Mouse (Mus musculus) cerebellum, postnatal 4 days (tissue): ENCODE measurements around the gene Bmp4.

Experiments used
- DNase-seq, 2 experiments: peaks; one replicate each; pipeline ENCODE4 v3.0.0; 2022; ENCODE audit warnings: low spot score in 2 of 2, mixed read lengths in 1 of 2

Bmp4 gene

DNA sequence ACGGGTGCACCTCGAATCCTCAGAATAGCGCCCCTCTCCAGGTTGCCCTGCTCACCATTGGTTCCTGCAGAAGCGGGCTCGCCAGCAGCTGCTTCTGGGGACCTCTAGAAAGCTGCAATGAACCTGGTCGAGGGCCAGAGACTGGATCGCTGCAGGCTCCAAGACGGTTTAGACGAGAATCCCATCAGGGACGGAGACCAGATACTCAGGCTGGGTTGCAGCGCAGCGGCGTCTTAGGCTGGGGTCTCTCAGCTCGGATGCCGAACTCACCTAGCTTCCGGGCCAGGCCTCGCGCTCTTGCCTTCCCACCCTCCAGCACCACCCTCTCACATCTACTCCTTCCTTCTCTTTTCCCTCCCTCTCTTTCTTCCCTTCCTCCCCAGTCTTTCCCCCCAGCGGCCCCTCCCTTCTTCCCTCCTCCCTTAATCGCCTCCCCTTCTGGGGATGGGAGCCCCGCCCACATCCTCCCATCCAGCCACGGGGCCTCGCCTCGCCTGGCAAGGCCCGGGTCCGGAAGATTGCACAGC lies at the start of gene Bmp4:
Gene Bmp4, minus strand, starts transcription at position 421 of the 527 bp plus-strand sequence.
- no peak for DNase-seq

DNA sequence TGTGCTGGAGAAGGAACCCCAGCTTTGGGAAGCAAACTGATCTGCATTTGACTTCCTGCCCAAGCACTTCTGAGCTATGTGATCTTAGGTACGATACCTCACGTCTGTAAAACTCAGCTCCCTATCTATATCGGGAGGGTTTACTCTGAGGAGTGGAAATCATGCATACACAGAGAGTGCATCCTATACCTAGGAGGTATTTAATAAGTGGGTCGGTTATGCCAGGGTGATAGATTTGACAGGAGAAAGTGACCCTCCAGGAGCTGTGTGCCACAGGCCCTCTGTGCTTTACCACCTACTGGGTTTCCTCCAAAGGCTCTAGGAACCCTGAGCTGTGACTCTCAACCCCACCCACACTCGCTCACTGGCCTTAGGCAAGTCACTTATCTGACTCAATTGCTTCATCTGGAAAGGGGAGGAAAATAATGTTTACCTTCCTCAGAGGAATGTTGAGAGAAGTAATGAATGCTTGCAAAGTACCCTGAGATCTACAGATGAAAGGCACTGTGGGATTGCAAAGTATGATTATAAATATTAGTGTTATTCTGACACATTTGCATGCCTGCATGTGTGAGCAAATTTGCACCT lies 49.1 kb upstream of the Bmp4 start:
- no peak for DNase-seq

DNA sequence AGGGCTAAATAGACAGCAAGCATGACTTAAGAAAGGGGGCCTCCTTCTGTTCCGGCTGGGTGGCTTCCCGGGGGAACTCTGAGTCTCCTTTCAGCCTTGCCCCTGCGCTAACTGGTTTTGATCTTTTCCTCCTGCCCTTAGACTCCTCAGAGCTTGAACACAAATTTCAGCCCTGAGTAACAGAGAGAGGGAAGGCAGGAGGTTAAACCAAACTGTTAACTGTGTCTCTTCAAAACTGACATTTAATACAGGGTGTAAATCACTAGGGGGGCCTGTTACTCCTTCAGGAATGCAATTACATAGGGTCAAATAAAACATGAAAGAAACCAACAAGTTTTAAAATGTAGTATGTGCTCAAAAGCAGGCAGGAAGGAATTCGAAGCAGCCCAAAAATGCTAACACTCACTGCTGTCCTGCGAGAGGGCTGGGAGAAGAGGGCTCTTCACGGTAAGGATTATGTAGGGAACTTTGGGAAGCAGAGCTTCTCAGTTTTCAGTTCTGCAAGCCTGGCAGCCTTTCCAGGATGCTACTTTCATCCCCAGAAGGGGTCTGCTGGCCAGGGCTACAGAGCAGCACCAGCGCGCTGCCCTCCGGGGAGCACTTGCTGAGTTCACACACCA lies 46.1 kb upstream of the Bmp4 start:
- DNase-seq: no peak

DNA sequence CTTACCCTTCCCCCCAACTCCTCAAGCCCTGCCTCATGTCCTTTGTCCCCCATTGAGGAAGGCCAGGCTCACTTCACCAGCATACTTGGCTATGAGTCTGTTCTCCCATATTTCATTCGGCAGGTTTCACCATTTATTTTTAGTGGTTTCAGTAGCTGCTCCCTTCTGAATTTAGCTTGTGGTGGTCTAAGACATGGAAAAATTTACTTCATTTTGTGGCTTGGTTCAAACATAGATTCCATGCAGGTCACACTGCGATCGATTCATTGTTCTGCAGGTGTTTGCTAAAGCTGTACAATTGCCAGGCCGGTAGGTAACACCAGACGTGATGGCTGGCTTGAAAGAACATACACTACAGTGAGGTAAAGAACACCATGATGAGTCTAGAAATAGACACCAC lies 39.8 kb upstream of the Bmp4 start:
- DNase-seq: no peak

DNA sequence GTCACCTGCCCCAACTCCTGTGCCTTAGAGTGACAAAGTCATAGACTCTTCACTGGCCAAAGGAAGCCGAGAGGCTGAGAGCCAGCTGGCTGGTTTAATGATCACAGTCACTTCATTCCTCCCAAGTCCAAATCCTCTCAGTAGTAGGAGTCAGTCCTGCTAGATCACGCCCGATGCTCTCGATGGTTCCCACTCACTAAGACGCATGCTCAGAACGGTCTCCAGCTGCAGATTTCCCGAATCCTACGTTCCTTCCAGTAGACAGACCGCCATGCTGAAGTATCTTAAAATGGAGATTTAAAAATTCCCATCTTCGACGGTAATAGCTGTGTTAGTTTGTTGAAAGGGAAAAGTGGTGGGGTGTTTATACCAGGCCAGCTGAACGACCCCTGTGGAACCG lies 36.8 kb upstream of the Bmp4 start:
- DNase-seq: no peak

DNA sequence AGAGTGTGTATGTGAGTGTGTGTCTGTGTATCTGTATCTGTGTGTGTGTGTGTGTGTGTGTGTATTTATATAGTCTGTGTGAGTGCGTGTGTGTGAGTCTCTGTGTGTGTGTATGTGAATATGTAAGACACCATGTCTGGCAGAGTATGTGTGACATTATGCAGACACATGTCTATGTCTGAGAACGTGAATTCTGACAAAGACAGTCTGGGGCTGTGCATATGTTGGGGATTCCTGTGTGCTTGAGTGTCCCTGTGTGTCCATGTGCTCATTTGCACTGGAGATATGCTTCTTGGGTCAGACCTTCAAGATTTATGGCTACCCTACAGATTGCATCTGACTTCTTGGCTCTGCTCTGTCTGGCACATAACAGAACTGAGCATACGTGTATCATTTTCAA lies 31.4 kb upstream of the Bmp4 start:
- DNase-seq: no peak

DNA sequence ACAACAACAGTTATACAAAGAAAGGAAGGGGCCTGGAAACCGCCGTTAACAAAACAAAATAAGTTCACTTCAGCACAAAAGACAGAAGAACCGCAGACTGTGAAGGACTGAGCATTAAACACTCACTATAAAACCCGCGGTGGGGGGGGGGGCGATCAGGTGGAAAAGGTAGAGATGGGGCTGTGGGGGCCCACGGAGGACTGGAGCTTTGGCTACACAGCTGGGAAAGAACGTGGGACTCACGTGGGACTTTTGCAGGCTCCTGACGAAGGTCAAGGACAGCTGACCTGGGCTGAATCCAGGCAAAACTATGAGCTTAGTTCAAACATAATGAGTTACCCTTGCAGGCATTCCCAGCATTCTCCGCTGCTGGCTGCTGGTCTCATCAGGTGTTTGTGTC lies 28.8 kb upstream of the Bmp4 start:
- DNase-seq: no peak

DNA sequence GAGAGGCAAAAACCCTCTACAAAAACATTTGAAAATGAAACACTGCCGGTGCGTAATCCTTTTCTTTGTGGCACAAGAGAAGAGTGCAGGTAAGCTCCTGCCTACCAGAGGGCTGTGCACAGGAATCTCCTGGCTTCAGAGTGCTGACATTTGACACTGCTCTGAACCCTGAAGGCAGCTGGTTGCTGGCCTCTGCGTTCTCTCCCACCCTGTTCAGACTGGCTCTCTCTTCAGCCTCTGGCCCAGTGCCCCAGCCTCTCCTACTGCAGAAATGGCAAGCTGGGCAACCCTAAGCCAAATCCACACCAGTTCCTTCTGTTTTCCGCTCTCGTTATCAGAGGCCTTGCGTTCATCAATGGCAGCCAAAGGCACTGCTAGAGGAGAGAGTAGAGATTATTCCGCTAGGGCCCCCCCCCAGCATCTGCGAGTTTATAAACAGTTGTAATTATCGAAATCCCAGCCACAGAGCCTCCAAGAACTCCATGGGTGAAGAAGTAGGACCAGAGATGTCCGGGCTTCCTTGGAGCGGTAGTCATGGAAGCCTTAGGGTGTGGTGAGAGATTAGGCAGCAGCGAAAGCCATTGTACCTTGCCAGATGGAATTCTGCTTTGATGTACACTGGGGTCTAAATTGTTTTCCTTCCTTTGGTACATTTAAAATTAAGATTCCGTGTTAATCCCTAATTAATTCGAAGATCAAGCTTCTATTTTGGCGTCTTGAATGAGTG lies 28.1 kb upstream of the Bmp4 start:
- DNase-seq: no peak

DNA sequence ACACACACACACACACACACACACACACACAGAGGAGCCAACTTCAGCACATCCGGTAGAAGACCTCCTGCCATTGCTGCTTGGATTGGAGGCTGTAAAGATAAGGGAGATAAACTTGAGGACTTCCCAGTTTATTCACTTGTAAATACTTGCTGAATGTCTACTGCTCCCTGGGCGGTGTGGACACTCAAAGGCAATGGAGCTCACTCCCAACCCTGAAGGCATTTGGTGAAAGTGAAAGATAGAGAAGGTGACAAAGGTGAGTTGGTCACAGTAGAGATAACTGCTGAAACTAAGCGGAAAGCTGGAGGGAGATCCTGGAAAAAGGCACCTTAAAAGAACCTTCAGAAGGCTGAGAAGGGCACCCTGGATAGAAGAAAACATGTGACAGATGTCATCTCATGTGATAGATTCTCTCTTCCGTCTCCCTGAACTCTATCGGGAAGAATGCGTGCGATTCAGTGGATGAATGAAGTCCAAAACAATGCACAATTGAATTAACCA lies 22.1 kb upstream of the Bmp4 start:
- DNase-seq: no peak

DNA sequence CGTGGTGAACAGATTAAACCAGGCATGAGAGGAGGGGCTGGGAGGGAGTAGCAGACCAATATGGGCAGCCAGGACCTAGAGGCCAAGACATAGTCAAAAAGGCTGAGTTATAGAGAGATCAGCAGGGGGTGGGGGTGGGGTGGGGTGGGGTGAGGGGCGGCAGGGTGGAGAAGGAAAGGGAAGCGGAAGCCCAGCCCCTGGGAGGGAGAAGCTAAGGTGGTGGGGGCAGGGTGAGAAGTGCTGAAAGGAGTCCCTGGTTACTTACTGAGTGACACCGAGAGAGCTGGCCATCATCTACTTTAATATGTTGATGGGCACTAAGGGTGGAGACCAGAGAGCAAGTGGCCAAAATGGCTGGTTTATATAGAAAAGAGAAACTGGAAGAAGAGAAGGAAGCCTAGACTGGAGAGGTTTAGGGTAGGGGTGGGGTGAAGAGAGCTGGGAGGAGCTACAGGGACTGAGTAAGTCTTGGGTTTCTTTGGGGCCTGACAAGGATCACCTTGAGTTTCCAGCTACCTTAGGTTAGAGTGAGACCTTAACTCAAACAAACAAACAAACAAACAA lies 20.2 kb upstream of the Bmp4 start:
- DNase-seq: no peak

DNA sequence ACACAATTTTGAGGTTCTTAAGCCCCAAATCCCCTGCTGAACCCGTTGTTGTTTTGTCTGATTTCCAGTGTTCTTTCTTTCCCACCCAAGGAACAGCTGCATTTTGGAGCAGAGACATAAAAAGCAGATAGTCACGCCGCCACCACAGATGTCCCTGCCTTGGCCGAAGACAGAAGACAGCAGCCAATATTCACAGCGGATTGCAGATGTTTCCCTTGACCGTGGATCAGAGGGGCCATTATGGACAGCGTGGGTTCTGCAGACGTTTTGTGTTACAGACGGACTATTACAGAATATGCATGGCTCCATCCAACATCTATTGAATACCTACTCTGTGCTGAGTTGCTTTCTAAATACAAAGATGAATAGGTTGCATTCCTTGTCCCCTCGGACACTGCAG lies 18.5 kb upstream of the Bmp4 start:
- no peak for DNase-seq

DNA sequence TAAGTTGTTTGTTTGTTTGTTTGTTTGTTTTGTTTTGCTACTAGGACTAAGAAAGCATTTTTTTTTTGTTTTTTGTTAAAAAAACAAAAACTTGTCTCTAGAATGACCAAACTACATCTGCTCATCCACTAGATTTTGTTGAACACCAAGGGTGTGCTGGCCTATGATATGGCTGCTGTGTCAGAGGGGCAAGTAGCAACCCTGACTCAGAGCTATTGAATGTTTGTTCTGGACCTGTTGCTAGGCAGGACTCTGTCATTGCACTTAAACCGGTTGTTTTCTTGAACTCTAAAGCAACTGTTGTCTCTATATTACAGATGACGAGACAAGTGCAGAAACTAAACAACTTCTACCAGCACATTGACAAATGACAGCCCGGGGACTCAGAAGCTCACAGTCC lies 17.9 kb upstream of the Bmp4 start:
- no peak for DNase-seq

DNA sequence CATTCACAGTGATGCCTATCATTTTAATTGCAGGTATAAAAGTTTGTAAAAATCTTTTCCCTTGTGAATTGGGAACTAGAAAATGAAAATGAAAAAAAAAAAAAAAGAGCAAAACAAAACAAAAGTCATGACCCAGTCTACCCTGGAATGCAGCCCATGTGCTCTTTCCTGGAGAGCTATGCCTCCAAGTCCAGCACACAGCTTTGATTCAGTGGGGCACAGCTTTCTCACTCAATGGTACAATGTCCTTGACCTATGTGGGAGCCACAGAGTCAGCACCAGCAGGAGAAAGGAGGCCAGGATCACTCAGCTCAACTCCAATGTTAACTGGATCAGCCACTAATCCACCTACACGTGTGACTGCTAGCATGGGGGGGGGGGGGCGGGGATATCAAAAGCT lies 9.5 kb upstream of the Bmp4 start:
- DNase-seq: no peak

DNA sequence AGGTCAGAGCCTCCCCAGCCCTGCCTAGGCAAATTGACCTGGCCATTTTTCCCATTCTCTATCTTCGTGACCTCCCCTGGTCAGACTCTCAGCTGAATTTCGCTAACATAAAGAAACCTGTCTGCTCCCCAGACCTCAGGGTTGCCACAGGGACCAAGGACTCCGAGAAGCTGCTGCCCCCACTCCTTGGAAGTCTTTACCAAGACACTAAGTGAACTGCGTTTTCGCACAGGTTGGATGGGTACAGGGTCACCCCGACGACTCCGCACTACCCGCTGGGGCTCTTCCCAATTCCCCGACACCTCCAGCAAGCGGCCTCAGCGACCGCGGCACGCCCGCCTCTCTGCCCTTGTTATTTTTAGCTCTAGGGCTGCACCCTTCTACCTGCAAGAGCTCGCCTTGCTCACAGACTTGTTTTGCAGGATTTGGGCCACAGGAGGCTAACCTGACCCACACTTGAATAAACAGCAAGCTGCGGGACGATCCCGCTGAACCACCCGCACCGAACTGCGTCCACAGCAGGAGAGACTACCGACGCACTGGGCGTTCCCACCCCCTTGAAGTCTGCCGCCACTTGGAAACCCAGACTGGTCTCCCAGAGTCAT lies 7.7 kb upstream of the Bmp4 start:
- DNase-seq: no peak

DNA sequence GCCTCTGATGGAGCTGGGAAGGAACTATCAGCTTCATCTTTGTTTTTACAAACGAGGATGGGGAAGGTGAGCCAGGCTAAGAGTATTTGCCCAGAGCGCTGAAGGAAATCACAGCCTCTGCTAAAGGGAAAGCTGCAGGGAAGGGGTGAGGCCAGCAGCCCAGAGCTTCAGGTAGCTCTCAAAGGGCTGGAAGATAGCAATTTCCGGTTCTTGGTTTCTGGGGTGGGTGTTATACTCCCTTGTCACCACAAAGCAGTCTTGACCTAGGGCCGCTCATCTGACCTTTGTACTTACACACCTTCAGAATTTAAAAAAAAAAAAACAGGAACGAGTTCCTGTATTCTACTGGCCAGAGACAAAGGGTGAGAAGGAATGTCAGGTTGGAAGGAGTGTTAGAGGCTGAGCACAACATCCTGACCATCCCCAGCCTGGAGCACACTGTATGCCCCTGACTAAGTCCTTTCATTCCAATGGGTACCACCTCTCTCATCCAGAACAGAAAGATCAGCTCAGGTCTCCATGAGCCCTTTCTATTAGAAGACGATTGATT lies 1.2 kb upstream of the Bmp4 start:
- no peak for DNase-seq

DNA sequence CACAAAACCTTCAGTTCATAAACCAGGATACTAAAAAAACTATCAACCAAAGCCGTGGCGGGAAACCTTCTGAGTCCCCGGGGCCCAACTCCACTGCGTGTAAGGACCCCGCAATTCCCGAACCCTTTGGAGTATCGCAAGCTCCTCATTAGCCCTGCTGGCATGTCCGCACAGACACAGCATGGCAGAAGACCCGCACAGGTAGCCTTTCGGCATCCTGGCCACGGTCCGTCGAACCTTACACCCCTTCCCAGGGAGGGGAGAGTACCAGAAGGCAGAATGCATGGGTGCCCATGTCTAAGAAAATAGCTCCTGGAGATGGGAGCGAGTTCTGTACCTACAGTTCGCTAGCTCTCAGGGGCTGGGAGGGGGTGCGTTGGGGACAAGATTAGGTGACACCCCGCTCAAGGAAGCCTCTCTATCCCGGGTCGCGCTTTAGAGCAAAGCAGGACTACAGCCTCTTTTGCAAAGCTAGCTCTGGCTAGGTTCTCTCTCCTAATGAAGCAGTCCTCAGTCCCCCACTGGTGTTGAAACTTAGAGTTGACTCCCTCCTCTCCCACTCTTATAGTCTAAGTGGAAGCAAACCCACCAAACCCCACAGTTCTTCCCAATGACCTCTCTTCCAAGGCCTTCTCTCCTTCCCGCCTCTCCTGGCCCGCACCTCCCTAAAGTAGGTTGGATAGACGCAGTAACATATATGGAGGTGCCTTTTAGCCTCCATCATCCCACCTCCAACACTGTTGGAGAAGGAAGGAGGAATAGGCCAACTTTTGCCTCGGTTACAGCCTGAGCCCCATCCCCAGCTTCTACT lies 826 bp downstream of the Bmp4 start:
- no peak for DNase-seq

DNA sequence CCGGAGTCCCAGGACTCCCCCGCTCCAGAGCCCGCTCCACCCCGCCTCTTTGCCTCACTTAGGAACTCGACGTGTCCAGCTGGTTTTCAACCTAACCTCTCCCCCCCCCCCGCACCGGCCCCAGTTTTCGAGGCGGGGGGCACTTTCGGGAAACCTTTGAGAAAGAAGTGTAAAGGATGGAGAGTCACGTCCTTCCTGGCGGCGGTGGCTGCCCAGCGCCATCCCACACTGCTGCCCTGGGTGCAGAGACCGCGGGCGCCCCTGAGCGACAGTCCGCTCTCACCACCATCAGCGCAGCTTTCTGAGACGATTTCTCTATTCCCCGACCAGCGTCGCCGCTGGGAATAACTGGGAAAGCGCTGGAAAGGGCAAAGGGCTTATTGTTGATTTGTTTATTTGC lies 1.8 kb downstream of the Bmp4 start:
- no peak for DNase-seq

DNA sequence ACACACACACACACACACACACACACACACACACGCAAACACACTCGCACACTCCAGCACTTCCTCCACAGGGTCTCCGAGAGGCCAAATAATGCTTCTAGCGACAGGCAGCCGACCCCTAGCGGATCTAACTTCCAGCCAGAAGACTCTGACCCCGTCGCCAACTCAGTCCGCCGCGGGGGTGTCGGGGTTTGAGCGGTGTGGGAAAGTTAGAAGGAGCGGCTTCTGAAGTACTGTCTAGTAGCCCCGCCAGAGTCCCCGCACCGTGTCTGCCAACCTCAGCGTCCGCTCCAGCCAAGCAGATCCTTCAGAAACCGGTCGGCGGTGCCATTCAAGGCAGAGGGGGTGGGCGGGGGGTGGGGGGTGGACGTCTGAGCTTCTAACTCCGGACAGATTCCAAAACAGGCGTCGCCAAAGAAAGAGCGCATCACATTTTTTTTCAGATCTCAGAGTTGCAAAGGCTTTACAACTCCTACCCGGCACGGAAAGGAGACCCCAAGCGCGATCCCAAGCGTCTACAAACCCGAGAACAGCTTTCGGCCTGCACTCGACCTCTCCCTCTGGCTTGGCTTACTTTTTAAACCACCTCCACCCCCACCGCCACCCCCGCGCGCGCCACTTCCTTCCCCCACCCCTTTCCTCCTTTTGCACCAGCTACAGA lies 2.5 kb downstream of the Bmp4 start:
- DNase-seq: no peak

DNA sequence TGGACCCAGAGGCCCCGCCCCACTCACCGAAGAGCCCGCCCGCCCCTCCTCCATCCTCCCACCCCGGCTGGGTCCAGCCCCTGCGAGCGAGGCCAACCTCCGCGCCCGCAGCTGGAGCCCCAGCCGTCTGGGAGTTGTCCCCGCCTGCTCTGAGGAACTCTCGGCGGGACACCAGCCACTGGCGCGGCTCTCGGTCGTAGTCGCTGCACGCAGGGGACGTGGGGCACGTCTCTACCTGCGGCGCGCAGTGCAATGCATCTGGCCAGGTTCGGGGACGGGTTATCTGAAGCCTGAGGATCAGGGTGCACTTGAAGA lies 3.2 kb downstream of the Bmp4 start:
- DNase-seq: peak in 1 of 2 experiments; percentile 39

DNA sequence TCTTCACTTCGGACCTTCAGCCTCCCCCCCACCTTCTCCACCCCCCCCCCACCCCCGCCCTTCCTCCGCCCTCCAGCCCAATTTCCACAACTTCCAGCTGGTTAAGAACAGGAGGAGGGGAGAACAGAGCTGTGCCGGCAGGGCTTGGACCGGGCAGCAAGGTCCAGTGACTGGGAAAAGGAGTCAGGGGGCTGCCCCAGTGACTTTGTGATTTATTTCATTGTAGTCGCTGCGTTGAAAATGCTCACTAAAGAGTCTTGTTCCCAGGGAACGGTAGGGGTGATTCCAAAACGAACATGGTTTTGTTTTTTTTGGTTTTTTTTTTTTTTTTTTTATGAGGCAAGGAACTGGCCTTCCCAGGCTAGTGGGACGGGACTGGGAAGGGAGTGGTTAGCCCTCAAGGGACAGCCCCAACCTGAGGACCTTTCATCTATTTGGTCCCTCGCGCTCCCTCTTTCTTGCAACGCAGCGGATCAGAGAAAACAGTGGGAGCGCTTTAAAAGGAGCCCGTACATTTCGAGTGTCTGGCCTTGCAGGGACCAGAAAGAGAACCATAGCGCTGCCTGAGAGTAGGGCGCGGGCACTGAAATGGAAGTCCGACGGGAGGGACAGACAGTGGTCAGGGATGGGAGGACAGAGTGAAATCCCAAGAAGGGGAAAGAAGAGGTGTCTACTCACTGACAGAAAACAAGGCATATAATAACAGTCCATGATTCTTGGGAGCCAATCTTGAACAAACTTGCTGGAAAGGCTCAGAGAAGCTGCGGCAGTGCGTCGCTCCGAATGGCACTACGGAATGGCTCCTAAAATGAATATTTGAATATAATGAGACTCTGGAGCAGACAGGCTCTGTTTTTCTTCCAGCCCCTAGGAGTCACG lies 3.8 kb downstream of the Bmp4 start:
- no peak for DNase-seq
